ENCODE assay signal across 20 mouse cellular contexts in the genomic region with DNA sequence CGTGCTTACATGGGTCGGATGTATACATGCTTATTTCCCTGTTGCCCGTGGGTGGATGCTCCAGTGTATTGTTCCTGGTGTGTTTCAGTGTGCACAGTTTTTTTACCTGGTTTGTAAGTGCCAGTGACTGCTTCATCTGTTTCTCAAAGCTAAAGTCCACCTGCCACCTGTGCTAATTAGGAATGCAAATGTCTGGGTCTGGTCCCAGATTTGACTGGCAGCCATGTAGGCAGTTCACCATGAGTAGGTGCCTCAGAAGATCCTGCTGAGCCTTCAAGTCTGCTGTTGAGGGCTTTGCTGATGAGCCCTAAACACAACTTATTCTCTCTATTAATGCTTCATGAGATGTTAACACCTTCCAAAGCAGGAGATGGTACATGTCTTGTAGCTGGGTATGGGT. TPM values are rescaled to one million over a fixed set of nuclear protein-coding genes. Genes with fewer than 3 reads are reported as not detected.
"Had no signal": no experiment of that assay in that cellular context is flagged by ENCODE, and none has a peak within 500 bp of the region (broad histone marks: within the 10 kb centered on the region; RNA-seq: fewer than 3 reads in every experiment).

No protein-coding gene starts in this region.

- H3K27ac ChIP-seq: kidney, postnatal 0 days; limb, embryonic 15.5 days; liver, embryonic 14.5 days; midbrain, embryonic 13.5 days had no signal

- H3K4me3 ChIP-seq: limb, embryonic 15.5 days; midbrain, embryonic 13.5 days had no signal

- DNase-seq: kidney, adult 18-20 months; lung, adult 18-20 months; right cerebral cortex, adult 18-20 months; right cerebral cortex, postnatal 25 days; thymus, adult 18-20 months; thymus, postnatal 14 days had no signal

- H3K27me3 ChIP-seq: limb, embryonic 15.5 days; midbrain, embryonic 13.5 days had no signal

RNA-seq across cellular contexts. Expression of a gene that starts 30.2 kb away (rescaled TPM):
- total RNA-seq: layer of hippocampus, postnatal 36 days; left cerebral cortex, adult 8-10 months; left cerebral cortex, postnatal 25 days; midbrain, postnatal 0 days had no signal
- polyA plus RNA-seq: large intestine, adult 2 months; limb, embryonic 11.5 days; liver, embryonic 14.5 days; midbrain, embryonic 13.5 days; midbrain, postnatal 0 days; neural tube, embryonic 14.5 days; small intestine, adult 2 months; stomach, embryonic 16.5 days had no signal

RNA-seq across cellular contexts. Expression of a gene that starts 35.2 kb away (rescaled TPM):
- total RNA-seq: layer of hippocampus, postnatal 36 days; left cerebral cortex, adult 8-10 months; left cerebral cortex, postnatal 25 days; midbrain, postnatal 0 days had no signal
- polyA plus RNA-seq: kidney, postnatal 0 days; limb, embryonic 11.5 days; limb, embryonic 15.5 days; lung, embryonic 16.5 days; midbrain, embryonic 13.5 days; neural tube, embryonic 14.5 days; stomach, embryonic 16.5 days had no signal

RNA-seq across cellular contexts. Expression of a gene that starts 35.6 kb away (rescaled TPM):
- total RNA-seq: layer of hippocampus, postnatal 36 days; left cerebral cortex, postnatal 25 days; midbrain, postnatal 0 days had no signal
- polyA plus RNA-seq: kidney, postnatal 0 days; large intestine, adult 2 months; limb, embryonic 11.5 days; limb, embryonic 15.5 days; midbrain, embryonic 13.5 days; midbrain, postnatal 0 days; neural tube, embryonic 14.5 days; small intestine, adult 2 months had no signal

RNA-seq across cellular contexts. Expression of a gene that starts 49.0 kb away (rescaled TPM):
- total RNA-seq: layer of hippocampus, postnatal 36 days; left cerebral cortex, adult 8-10 months; left cerebral cortex, postnatal 25 days; midbrain, postnatal 0 days had no signal
- polyA plus RNA-seq: limb, embryonic 11.5 days; limb, embryonic 15.5 days; midbrain, embryonic 13.5 days; midbrain, postnatal 0 days; neural tube, embryonic 14.5 days had no signal
